In genomic region chr17:42745657-42746420, GRCm38 (mm10) we compare ENCODE assay signal across 29 mouse cellular contexts. TPM values are rescaled to one million over a fixed set of nuclear protein-coding genes. Genes with fewer than 3 reads are reported as not detected.
DNase-seq lines count a peak whose midpoint lies in the region; ATAC-seq and TF ChIP-seq lines count a peak whose summit lies in the region.
"Had no signal": no experiment of that assay in that cellular context is flagged by ENCODE, and none has a peak within 500 bp of the region (broad histone marks: within the 10 kb centered on the region; RNA-seq: fewer than 3 reads in every experiment).

No protein-coding gene starts in this region.

- no peaks in the 10 kb centered on the region for H3K9me3 ChIP-seq in intestine, embryonic 15.5 days
- no peaks in the 10 kb centered on the region for H3K9me3 ChIP-seq in intestine, embryonic 16.5 days (ENCODE audit: control insufficient read depth, low read length)
- no peaks in the 10 kb centered on the region for H3K9me3 ChIP-seq in ES-E14 (ENCODE audit: control insufficient read depth, insufficient read depth, low read depth, low read length)
- no peaks in the 10 kb centered on the region for H3K9me3 ChIP-seq in stomach, postnatal 0 days (ENCODE audit: control insufficient read depth, low read length)
- no peaks in the 10 kb centered on the region for H3K9me3 ChIP-seq in kidney, embryonic 14.5 days (ENCODE audit: control insufficient read depth, low read length)
- H3K9me3 ChIP-seq: forebrain, embryonic 12.5 days; forebrain, embryonic 15.5 days; hindbrain, embryonic 12.5 days; hindbrain, embryonic 15.5 days had no signal

- H3K36me3 ChIP-seq in intestine, embryonic 15.5 days: no peaks in the 10 kb centered on the region
- H3K36me3 ChIP-seq in intestine, embryonic 16.5 days (ENCODE audit: control insufficient read depth, insufficient read depth, low read length): no peaks in the 10 kb centered on the region
- H3K36me3 ChIP-seq in ES-E14 (ENCODE audit: control insufficient read depth, insufficient read depth, low read length, poor library complexity, severe bottlenecking): no peaks in the 10 kb centered on the region
- no peaks in the 10 kb centered on the region for H3K36me3 ChIP-seq in stomach, postnatal 0 days (ENCODE audit: control insufficient read depth, insufficient read depth, low read length)
- no peaks in the 10 kb centered on the region for H3K36me3 ChIP-seq in kidney, embryonic 14.5 days (ENCODE audit: control insufficient read depth, insufficient read depth, low read length)
- H3K36me3 ChIP-seq: forebrain, embryonic 12.5 days; forebrain, embryonic 15.5 days; hindbrain, embryonic 12.5 days; hindbrain, embryonic 15.5 days had no signal

- in situ Hi-C loops in ES-E14 (cut with MboI; ENCODE audit: low sequenced_read_pairs in 2 of 2, unreplicated experiment in 2 of 2): no loop called here

- DNase-seq in ES-E14 (ENCODE audit: low read depth, low spot score): no peak
- DNase-seq in brain, adult 2 months (ENCODE audit: low read depth, low spot score): peak; percentile 53
- no peak for DNase-seq in stomach, postnatal 0 days (ENCODE audit: low spot score)
- DNase-seq: adrenal gland, adult 8-10 months; adrenal gland, postnatal 36 days; cerebellum, adult 11 months; cerebellum, adult 2 months; cerebellum, adult 9-11 months; cerebellum, postnatal 25 days; embryo, embryonic 11 days; gastrocnemius, adult 2 months; gastrocnemius, postnatal 14 days; heart, adult 11 months had no signal

- TF ChIP-seq EP300 in stomach, postnatal 0 days (optimal IDR thresholded peaks at IDR 0.05): no peak

- no peak overlapping the region for H3K27ac ChIP-seq in intestine, embryonic 15.5 days
- H3K27ac ChIP-seq in intestine, embryonic 16.5 days (ENCODE audit: low read length): no peak overlapping the region
- peak overlapping the region; percentile 22; the same call in 1 of the 2 replicates for H3K27ac ChIP-seq in ES-E14 (ENCODE audit: insufficient read depth, low read depth, low read length, poor library complexity, severe bottlenecking)
- H3K27ac ChIP-seq in stomach, postnatal 0 days (replicated peaks): peak overlapping the region; percentile 9; the same call in 1 of the 2 replicates
- no peak overlapping the region for H3K27ac ChIP-seq in kidney, embryonic 14.5 days (ENCODE audit: low read depth, low read length)
- H3K27ac ChIP-seq: forebrain, embryonic 12.5 days; forebrain, embryonic 15.5 days; gastrocnemius, adult 2 months; hindbrain, embryonic 12.5 days; hindbrain, embryonic 15.5 days had no signal

- WGBS in intestine, embryonic 15.5 days: 65% methylated on average over 6 of the region's 6 CpGs
- 55% methylated on average over 6 of the region's 6 CpGs for WGBS in intestine, embryonic 16.5 days
- WGBS in stomach, postnatal 0 days: 33% methylated on average over 6 of the region's 6 CpGs
- WGBS in kidney, embryonic 14.5 days: 80% methylated on average over 6 of the region's 6 CpGs

- H3K4me2 ChIP-seq in intestine, embryonic 15.5 days (replicated peaks): no peak overlapping the region
- no peak overlapping the region for H3K4me2 ChIP-seq in intestine, embryonic 16.5 days (ENCODE audit: low read depth, low read length)
- H3K4me2 ChIP-seq in stomach, postnatal 0 days (replicated peaks; ENCODE audit: low read depth): no peak overlapping the region
- H3K4me2 ChIP-seq in kidney, embryonic 14.5 days (replicated peaks; ENCODE audit: low read depth, low read length): no peak overlapping the region
- H3K4me2 ChIP-seq: forebrain, embryonic 12.5 days; forebrain, embryonic 15.5 days; heart, embryonic 11.5 days; hindbrain, embryonic 12.5 days; hindbrain, embryonic 15.5 days had no signal

- H3K27me3 ChIP-seq in intestine, embryonic 15.5 days (replicated peaks): no peaks in the 10 kb centered on the region
- no peaks in the 10 kb centered on the region for H3K27me3 ChIP-seq in intestine, embryonic 16.5 days (replicated peaks; ENCODE audit: control insufficient read depth, insufficient read depth, low read length)
- no peaks in the 10 kb centered on the region for H3K27me3 ChIP-seq in stomach, postnatal 0 days (ENCODE audit: control insufficient read depth, insufficient read depth, low read length)
- no peaks in the 10 kb centered on the region for H3K27me3 ChIP-seq in kidney, embryonic 14.5 days (ENCODE audit: control insufficient read depth, insufficient read depth, low read length)
- H3K27me3 ChIP-seq: forebrain, embryonic 12.5 days; forebrain, embryonic 15.5 days; hindbrain, embryonic 12.5 days; hindbrain, embryonic 15.5 days had no signal

- H3K9ac ChIP-seq in intestine, embryonic 15.5 days: no peak overlapping the region
- H3K9ac ChIP-seq in intestine, embryonic 16.5 days (ENCODE audit: low read depth, low read length): no peak overlapping the region
- H3K9ac ChIP-seq in ES-E14 (ENCODE audit: insufficient read depth, low read depth, low read length, poor library complexity, severe bottlenecking): no peak overlapping the region
- no peak overlapping the region for H3K9ac ChIP-seq in stomach, postnatal 0 days (ENCODE audit: low read length)
- H3K9ac ChIP-seq in kidney, embryonic 14.5 days (ENCODE audit: low read depth, low read length): no peak overlapping the region
- H3K9ac ChIP-seq: forebrain, embryonic 12.5 days; forebrain, embryonic 15.5 days; hindbrain, embryonic 12.5 days; hindbrain, embryonic 15.5 days had no signal

- ATAC-seq in intestine, embryonic 15.5 days: peak; percentile 20; the same call in 1 of the 2 replicates
- no peak for ATAC-seq in intestine, embryonic 16.5 days
- ATAC-seq in stomach, postnatal 0 days (ENCODE audit: low FRiP score, low TSS enrichment): peak; percentile 53; the same call in 1 of the 2 replicates
- ATAC-seq in kidney, embryonic 14.5 days (ENCODE audit: low FRiP score, low TSS enrichment): no peak
- ATAC-seq: activated CD4-positive, CD25-positive, alpha-beta regulatory T cell, adult 4 months; CD4-positive, CD25-positive, alpha-beta regulatory T cell, adult 4 months; forebrain, embryonic 15.5 days had no signal

- no peaks in the 10 kb centered on the region for H3K4me1 ChIP-seq in intestine, embryonic 15.5 days (replicated peaks)
- no peaks in the 10 kb centered on the region for H3K4me1 ChIP-seq in intestine, embryonic 16.5 days (ENCODE audit: control insufficient read depth, insufficient read depth, low read length)
- H3K4me1 ChIP-seq in ES-E14 (ENCODE audit: control insufficient read depth in 2 of 2, insufficient read depth in 2 of 2, low read length in 2 of 2, poor library complexity in 1 of 2): no peaks in the 10 kb centered on the region
- H3K4me1 ChIP-seq in stomach, postnatal 0 days (replicated peaks; ENCODE audit: control insufficient read depth, insufficient read depth): no peaks in the 10 kb centered on the region
- H3K4me1 ChIP-seq in kidney, embryonic 14.5 days (ENCODE audit: control insufficient read depth, insufficient read depth, low read length): no peaks in the 10 kb centered on the region
- H3K4me1 ChIP-seq: forebrain, embryonic 12.5 days; forebrain, embryonic 15.5 days; hindbrain, embryonic 12.5 days; hindbrain, embryonic 15.5 days had no signal

- no peak for TF ChIP-seq CTCF in stomach, postnatal 0 days (IDR thresholded peaks at IDR 0.05; ENCODE audit: low read depth)

- no peak overlapping the region for H3K4me3 ChIP-seq in intestine, embryonic 15.5 days (replicated peaks)
- H3K4me3 ChIP-seq in intestine, embryonic 16.5 days (ENCODE audit: low read length): no peak overlapping the region
- no peak overlapping the region for H3K4me3 ChIP-seq in ES-E14 (ENCODE audit: insufficient read depth in 1 of 2, low read depth in 1 of 2, low read length in 2 of 2, poor library complexity in 1 of 2, severe bottlenecking in 1 of 2)
- H3K4me3 ChIP-seq in stomach, postnatal 0 days (ENCODE audit: low read depth, low read length): no peak overlapping the region
- H3K4me3 ChIP-seq in kidney, embryonic 14.5 days (ENCODE audit: low read length): no peak overlapping the region
- H3K4me3 ChIP-seq: erythroblast, embryonic 14.5 days; forebrain, embryonic 12.5 days; forebrain, embryonic 15.5 days; gastrocnemius, adult 2 months; hindbrain, embryonic 12.5 days; hindbrain, embryonic 15.5 days had no signal

TF ChIP-seq in ES-E14, 5 proteins besides CTCF, POLR2A, EP300 and RAD21:
- TF ChIP-seq MAFK (IDR thresholded peaks at IDR 0.05; ENCODE audit: insufficient read depth, low read depth, low read length) (no peak), ZC3H11A (IDR thresholded peaks at IDR 0.05; ENCODE audit: borderline replicate concordance, low read depth, low read length) (no peak), ZNF384 (IDR thresholded peaks at IDR 0.05; ENCODE audit: low read depth, low read length) (no peak), CHD2 (IDR thresholded peaks at IDR 0.05; ENCODE audit: low read depth, low read length) (no peak), HCFC1 (IDR thresholded peaks at IDR 0.05; ENCODE audit: borderline replicate concordance, insufficient read depth, low read length) (no peak)

RNA-seq across cellular contexts. Expression of gene Adgrf2, which starts 3.9 kb away (rescaled TPM):
- not detected in 2 replicates for polyA plus RNA-seq in intestine, embryonic 15.5 days (2015; fragmentation: Nextera tagmentation; extraction: Ambion mirVana)
- not detected in 2 replicates for polyA plus RNA-seq in intestine, embryonic 16.5 days (2015; fragmentation: Nextera tagmentation; extraction: Ambion mirVana)
- total RNA-seq in ES-E14 (2012; rRNA removed): 0.04 and 0.21 TPM in 2 replicates
- polyA plus RNA-seq in stomach, postnatal 0 days (2015; fragmentation: Nextera tagmentation; extraction: Ambion mirVana): 2.6 and 3.2 TPM in 2 replicates
- not detected in 2 replicates for polyA plus RNA-seq in kidney, embryonic 14.5 days (2014; fragmentation: Nextera tagmentation; extraction: Ambion mirVana)
- total RNA-seq: adrenal gland, postnatal 36 days; hematopoietic stem cell, adult 5-6 weeks had no signal
- polyA plus RNA-seq: activated CD4-positive, CD25-positive, alpha-beta regulatory T cell, adult 4 months; C2C12; CD4-positive, CD25-positive, alpha-beta regulatory T cell, adult 4 months; embryonic facial prominence, embryonic 11.5 days; erythroblast, embryonic 14.5 days; heart, embryonic 11.5 days; intestine, embryonic 14.5 days had no signal

RNA-seq across cellular contexts. Expression of gene Adgrf4, which starts 53.8 kb away (rescaled TPM):
- polyA plus RNA-seq in intestine, embryonic 15.5 days (2015; fragmentation: Nextera tagmentation; extraction: Ambion mirVana): 0.08 and 0.14 TPM in 2 replicates
- polyA plus RNA-seq in intestine, embryonic 16.5 days (2015; fragmentation: Nextera tagmentation; extraction: Ambion mirVana): 0.13 TPM in 1 of 2 replicates, not detected in the other
- total RNA-seq in ES-E14 (2012; rRNA removed): 0.16 TPM in 1 of 2 replicates, not detected in the other
- polyA plus RNA-seq in stomach, postnatal 0 days (2015; fragmentation: Nextera tagmentation; extraction: Ambion mirVana): 13.9 and 15.2 TPM in 2 replicates
- polyA plus RNA-seq in kidney, embryonic 14.5 days (2014; fragmentation: Nextera tagmentation; extraction: Ambion mirVana): not detected in 2 replicates
- total RNA-seq: hematopoietic stem cell, adult 5-6 weeks had no signal
- polyA plus RNA-seq: activated CD4-positive, CD25-positive, alpha-beta regulatory T cell, adult 4 months; CD4-positive, CD25-positive, alpha-beta regulatory T cell, adult 4 months; embryonic facial prominence, embryonic 11.5 days; erythroblast, embryonic 14.5 days; forebrain, embryonic 12.5 days; heart, postnatal 0 days; intestine, embryonic 14.5 days had no signal

Comparison
In these comparisons a context has a peak if more than half of its experiments do, and no peak if none do; other contexts are left out.
1. ATAC-seq: peak in intestine, embryonic 15.5 days (single experiment) and stomach, postnatal 0 days (single experiment); none in intestine, embryonic 16.5 days (single experiment) and kidney, embryonic 14.5 days (single experiment).
2. H3K27ac ChIP-seq: peak in ES-E14 (single experiment) and stomach, postnatal 0 days (single experiment); none in intestine, embryonic 15.5 days (single experiment), intestine, embryonic 16.5 days (single experiment) and kidney, embryonic 14.5 days (single experiment).
3. RNA of gene Adgrf4, which starts 53.8 kb away (polyA plus RNA-seq): 13.9 to 15.2 TPM in stomach, postnatal 0 days; 0.08 to 0.14 TPM in intestine, embryonic 15.5 days, 0.13 TPM in intestine, embryonic 16.5 days and not detected in kidney, embryonic 14.5 days; every median in the first group is over 10 times any median in the second.